Mouse (Mus musculus): ENCODE measurements at regions not wholly inside any gene's neighbourhood (a gene's known extent, or its start where the extent isn't known, plus 50 kb on each side); places are given as distances from the start of the nearest gene placed in this dataset.

DNA sequence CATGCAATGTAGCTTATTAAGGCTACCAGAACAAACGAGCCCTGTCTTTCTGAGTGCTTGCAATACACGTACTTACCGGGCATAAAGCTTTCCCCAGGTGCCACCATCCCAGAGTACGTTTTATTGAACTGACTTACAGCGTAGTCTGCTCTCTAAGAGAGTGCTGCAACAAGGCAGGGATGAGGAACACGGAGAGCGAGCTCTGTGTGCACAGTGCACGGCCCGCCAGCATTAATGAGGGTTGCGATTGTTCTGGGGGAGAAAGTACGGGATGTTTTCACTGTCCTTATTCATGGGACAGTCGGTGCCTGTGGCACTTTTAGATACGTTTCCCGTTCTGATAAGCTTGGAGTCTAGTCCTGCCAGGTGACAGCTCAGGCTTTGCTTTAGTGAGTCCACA lies 331.7 kb downstream of the Etnk1 start:
- WGBS = 57% methylated on average over 14 of the region's 14 CpGs
- no peak for DNase-seq (ENCODE audit: low spot score)

DNA sequence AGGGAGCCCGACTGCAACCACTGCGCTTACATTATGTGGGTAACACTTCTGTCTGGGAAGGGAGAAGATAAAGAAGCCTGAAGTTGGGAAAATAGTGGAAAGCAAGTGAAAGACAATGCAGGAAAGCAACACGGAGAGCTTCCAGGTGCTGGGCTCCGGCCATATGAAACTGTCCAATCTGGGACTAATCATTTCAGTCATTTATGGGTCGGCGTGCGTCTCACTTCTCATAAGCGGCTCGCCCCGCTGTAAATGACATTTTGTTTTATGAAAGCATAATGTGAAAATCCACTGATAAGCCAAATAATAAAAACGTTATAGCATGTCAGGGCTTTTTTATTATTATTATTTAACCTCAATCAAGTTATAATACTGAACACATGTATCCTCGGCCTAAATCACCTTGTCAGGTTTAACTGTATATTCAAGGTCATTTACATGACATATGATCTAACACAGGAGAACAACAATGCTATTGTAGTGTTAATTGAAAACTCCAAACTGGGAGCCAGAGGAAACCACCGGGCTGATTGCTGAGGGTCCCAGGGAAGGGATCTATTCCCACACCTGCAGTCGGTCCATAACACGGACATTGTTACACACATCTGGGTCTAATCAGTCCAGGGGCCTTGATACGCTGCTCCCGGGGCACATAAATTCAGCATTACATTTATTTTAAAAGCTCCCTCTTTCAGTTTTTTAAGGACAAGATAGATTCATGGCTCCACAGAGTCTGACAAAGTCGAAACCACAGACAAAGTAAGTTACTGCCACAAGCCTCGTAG lies 332.4 kb downstream of the Etnk1 start:
- peak; percentile 87 for DNase-seq (ENCODE audit: low spot score)
- H3K9me3 ChIP-seq (replicated peaks; ENCODE audit: control insufficient read depth, low read length) = no peaks in the 10 kb centered on the region
- H3K4me1 ChIP-seq (ENCODE audit: control insufficient read depth, insufficient read depth, low read length) = peaks cover 5% of the 10 kb centered on the region; the same call in 1 of the 2 replicates
- no peak overlapping the region for H3K4me3 ChIP-seq (ENCODE audit: low read depth, low read length)
- H3K9ac ChIP-seq (replicated peaks; ENCODE audit: low read length) = no peak overlapping the region
- no peaks in the 10 kb centered on the region for H3K27me3 ChIP-seq (ENCODE audit: control insufficient read depth, insufficient read depth, low read length)
- whole genome bisulfite sequencing = 36% methylated on average over 19 of the region's 19 CpGs
- no peaks in the 10 kb centered on the region for H3K36me3 ChIP-seq (replicated peaks; ENCODE audit: control insufficient read depth, insufficient read depth, low read depth, low read length)
- ATAC-seq (replicated peaks; ENCODE audit: insufficient number of reproducible peaks, low FRiP score, low TSS enrichment, low read depth) = peak; percentile 70
- H3K4me2 ChIP-seq (ENCODE audit: low read depth, low read length) = no peak overlapping the region
- no peak overlapping the region for H3K27ac ChIP-seq (replicated peaks; ENCODE audit: low read depth, low read length)

More for the DNA sequence above, 331.7 kb downstream of the Etnk1 start:
- H3K9me3 ChIP-seq (replicated peaks; ENCODE audit: control insufficient read depth, low read length) = no peaks in the 10 kb centered on the region
- H3K36me3 ChIP-seq (replicated peaks; ENCODE audit: control insufficient read depth, insufficient read depth, low read depth, low read length) = no peaks in the 10 kb centered on the region
- H3K4me2 ChIP-seq (ENCODE audit: low read depth, low read length) = no peak overlapping the region
- H3K27me3 ChIP-seq (ENCODE audit: control insufficient read depth, insufficient read depth, low read length) = no peaks in the 10 kb centered on the region
- peak overlapping the region; percentile 42; the same call in 1 of the 2 replicates for H3K27ac ChIP-seq (replicated peaks; ENCODE audit: low read depth, low read length)
- H3K9ac ChIP-seq (replicated peaks; ENCODE audit: low read length) = no peak overlapping the region
- no peak for ATAC-seq (replicated peaks; ENCODE audit: insufficient number of reproducible peaks, low FRiP score, low TSS enrichment, low read depth)
- H3K4me1 ChIP-seq (ENCODE audit: control insufficient read depth, insufficient read depth, low read length) = peaks cover 5% of the 10 kb centered on the region; the same call in 1 of the 2 replicates
- no peak overlapping the region for H3K4me3 ChIP-seq (ENCODE audit: low read depth, low read length)

DNA sequence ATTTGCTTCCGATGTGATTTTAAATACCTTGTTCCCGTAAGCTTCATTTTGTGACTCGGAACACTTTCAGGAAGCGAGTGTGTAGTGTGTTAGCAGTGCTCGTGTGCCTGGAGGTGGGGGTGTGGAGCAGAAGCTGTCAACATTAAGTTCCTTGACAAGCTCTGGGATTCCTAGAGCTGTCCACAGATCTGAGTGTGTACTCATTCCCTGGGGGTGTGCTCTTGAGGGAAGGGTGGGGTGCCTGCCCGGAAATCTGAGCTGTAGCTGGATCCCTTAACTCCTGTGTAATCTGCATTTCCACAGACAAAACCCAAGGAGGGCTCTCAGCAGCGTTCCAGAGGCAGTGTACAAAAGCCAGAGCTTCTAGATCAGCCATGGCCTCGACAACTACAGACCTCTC lies 335.8 kb downstream of the Etnk1 start:
- peaks cover 5% of the 10 kb centered on the region; the same call in 1 of the 2 replicates for H3K4me1 ChIP-seq (ENCODE audit: control insufficient read depth, insufficient read depth, low read length)
- ATAC-seq (replicated peaks; ENCODE audit: insufficient number of reproducible peaks, low FRiP score, low TSS enrichment, low read depth) (no peak), DNase-seq (ENCODE audit: low spot score) (no peak)
- no peak overlapping the region for H3K4me3 ChIP-seq (ENCODE audit: low read depth, low read length)
- H3K4me2 ChIP-seq (ENCODE audit: low read depth, low read length) = no peak overlapping the region
- H3K36me3 ChIP-seq (replicated peaks; ENCODE audit: control insufficient read depth, insufficient read depth, low read depth, low read length) = no peaks in the 10 kb centered on the region
- 68% methylated on average over 8 of the region's 8 CpGs for WGBS
- H3K27ac ChIP-seq (replicated peaks; ENCODE audit: low read depth, low read length) = no peak overlapping the region
- no peaks in the 10 kb centered on the region for H3K27me3 ChIP-seq (ENCODE audit: control insufficient read depth, insufficient read depth, low read length)
- H3K9ac ChIP-seq (replicated peaks; ENCODE audit: low read length) = no peak overlapping the region
- no peaks in the 10 kb centered on the region for H3K9me3 ChIP-seq (replicated peaks; ENCODE audit: control insufficient read depth, low read length)

DNA sequence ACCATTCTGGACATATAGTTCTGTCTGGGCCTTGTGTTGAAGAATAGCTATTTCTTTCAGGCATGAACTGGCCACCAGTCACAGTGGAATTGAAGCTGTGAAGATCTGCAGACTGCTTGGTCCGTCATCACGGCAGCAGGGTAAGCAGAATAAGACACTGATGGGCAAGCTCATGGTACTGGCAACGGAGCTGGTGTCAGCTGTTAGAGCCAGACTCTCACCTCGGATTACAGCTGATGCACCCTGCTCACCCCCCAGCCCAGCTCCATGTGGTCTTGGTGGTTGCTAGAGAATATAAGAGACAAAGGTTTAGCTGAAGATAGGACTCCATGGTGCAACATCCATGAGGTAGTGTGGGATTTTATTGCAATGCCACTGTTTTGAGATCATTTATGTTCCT lies 336.9 kb downstream of the Etnk1 start:
- H3K27ac ChIP-seq (replicated peaks; ENCODE audit: low read depth, low read length) = no peak overlapping the region
- H3K36me3 ChIP-seq (replicated peaks; ENCODE audit: control insufficient read depth, insufficient read depth, low read depth, low read length) = no peaks in the 10 kb centered on the region
- no peak overlapping the region for H3K4me2 ChIP-seq (ENCODE audit: low read depth, low read length)
- H3K4me1 ChIP-seq (ENCODE audit: control insufficient read depth, insufficient read depth, low read length) = peaks cover 1% of the 10 kb centered on the region; the same call in 1 of the 2 replicates
- H3K9me3 ChIP-seq (replicated peaks; ENCODE audit: control insufficient read depth, low read length) = no peaks in the 10 kb centered on the region
- WGBS = 88% methylated on average over 4 of the region's 4 CpGs
- no peaks in the 10 kb centered on the region for H3K27me3 ChIP-seq (ENCODE audit: control insufficient read depth, insufficient read depth, low read length)
- ATAC-seq (replicated peaks; ENCODE audit: insufficient number of reproducible peaks, low FRiP score, low TSS enrichment, low read depth) (no peak), DNase-seq (ENCODE audit: low spot score) (no peak)
- no peak overlapping the region for H3K4me3 ChIP-seq (ENCODE audit: low read depth, low read length)
- no peak overlapping the region for H3K9ac ChIP-seq (replicated peaks; ENCODE audit: low read length)

DNA sequence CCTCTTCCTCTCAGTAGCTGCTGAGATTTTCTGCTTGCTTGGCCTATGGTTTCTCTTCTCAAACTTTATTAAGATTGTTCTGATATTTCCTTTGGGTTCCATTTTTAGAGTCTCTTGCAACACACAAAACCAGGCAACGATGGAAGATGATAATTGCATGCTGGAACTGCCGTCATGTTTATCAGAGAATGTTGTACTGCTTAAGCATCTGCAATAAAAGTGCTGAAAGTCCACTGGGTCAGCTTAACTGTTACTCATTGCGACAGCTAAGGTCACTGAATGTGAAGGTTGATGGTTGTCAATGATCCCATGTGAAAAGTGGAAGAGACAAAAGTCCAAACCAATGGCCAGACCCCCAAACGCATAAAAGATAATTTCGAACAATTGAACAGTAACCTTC lies 346.4 kb downstream of the Etnk1 start:
- Histone ChIP-seq H3K27ac (replicated peaks; ENCODE audit: low read depth, low read length) (no peak overlapping the region), H3K4me2 (ENCODE audit: low read depth, low read length) (no peak overlapping the region), H3K27me3 (ENCODE audit: control insufficient read depth, insufficient read depth, low read length) (no peaks in the 10 kb centered on the region), H3K36me3 (replicated peaks; ENCODE audit: control insufficient read depth, insufficient read depth, low read depth, low read length) (no peaks in the 10 kb centered on the region), H3K4me3 (ENCODE audit: low read depth, low read length) (no peak overlapping the region), H3K9me3 (replicated peaks; ENCODE audit: control insufficient read depth, low read length) (no peaks in the 10 kb centered on the region), H3K4me1 (ENCODE audit: control insufficient read depth, insufficient read depth, low read length) (no peaks in the 10 kb centered on the region), H3K9ac (replicated peaks; ENCODE audit: low read length) (no peak overlapping the region)
- ATAC-seq (replicated peaks; ENCODE audit: insufficient number of reproducible peaks, low FRiP score, low TSS enrichment, low read depth) (no peak), DNase-seq (ENCODE audit: low spot score) (no peak)
- WGBS = 93% methylated on average over 5 of the region's 5 CpGs

DNA sequence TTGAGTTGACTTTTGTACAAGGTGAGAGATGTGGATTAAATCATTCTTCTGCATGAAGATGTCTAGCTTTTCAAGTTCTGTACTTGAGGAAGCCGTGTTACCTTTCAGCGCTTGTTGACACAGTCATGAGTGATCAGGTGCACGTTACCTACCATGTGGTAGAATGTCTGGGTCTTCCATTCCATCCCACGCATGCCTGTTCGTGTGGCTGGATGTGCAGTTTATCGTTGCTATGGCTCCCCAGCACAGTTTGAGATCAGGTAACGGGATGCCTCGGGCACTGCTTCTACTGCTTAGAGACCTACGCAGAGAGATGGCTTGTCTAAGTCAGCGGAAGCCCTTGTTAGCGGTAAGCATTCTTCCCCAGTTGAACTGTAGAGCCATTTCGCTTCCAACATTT lies 348.1 kb downstream of the Etnk1 start:
- WGBS = 87% methylated on average over 12 of the region's 12 CpGs
- no peak for ATAC-seq (replicated peaks; ENCODE audit: insufficient number of reproducible peaks, low FRiP score, low TSS enrichment, low read depth)
- Histone ChIP-seq H3K4me3 (ENCODE audit: low read depth, low read length) (no peak overlapping the region), H3K9ac (replicated peaks; ENCODE audit: low read length) (no peak overlapping the region), H3K4me2 (ENCODE audit: low read depth, low read length) (no peak overlapping the region), H3K4me1 (ENCODE audit: control insufficient read depth, insufficient read depth, low read length) (no peaks in the 10 kb centered on the region), H3K36me3 (replicated peaks; ENCODE audit: control insufficient read depth, insufficient read depth, low read depth, low read length) (no peaks in the 10 kb centered on the region), H3K9me3 (replicated peaks; ENCODE audit: control insufficient read depth, low read length) (no peaks in the 10 kb centered on the region), H3K27ac (replicated peaks; ENCODE audit: low read depth, low read length) (no peak overlapping the region), H3K27me3 (ENCODE audit: control insufficient read depth, insufficient read depth, low read length) (no peaks in the 10 kb centered on the region)
- no peak for DNase-seq (ENCODE audit: low spot score)

DNA sequence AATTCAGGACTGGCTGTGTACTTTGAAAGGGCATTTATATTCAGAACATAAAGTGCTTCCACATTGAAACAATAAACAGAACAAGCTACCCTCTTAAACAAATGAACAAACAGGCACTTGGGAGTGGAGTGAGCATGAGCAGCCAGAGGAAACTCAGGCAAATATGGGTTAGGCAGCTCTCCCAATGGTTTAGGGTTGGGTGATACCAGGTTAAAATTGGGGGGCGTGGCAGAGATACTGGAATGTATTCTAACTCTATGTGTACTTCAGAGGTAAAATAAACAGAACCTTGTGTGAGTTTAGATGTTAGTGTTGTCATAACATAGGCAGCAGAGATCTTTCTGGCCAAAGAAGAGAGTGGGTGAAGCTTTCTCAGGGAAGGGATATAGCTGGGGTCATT lies 349.7 kb downstream of the Etnk1 start:
- H3K9me3 ChIP-seq (replicated peaks; ENCODE audit: control insufficient read depth, low read length) = no peaks in the 10 kb centered on the region
- H3K36me3 ChIP-seq (replicated peaks; ENCODE audit: control insufficient read depth, insufficient read depth, low read depth, low read length) = no peaks in the 10 kb centered on the region
- H3K4me1 ChIP-seq (ENCODE audit: control insufficient read depth, insufficient read depth, low read length) = no peaks in the 10 kb centered on the region
- no peak overlapping the region for H3K27ac ChIP-seq (replicated peaks; ENCODE audit: low read depth, low read length)
- no peak overlapping the region for H3K4me2 ChIP-seq (ENCODE audit: low read depth, low read length)
- H3K9ac ChIP-seq (replicated peaks; ENCODE audit: low read length) = no peak overlapping the region
- DNase-seq (ENCODE audit: low spot score) = no peak
- 83% methylated on average over 1 of the region's 1 CpGs for WGBS
- no peaks in the 10 kb centered on the region for H3K27me3 ChIP-seq (ENCODE audit: control insufficient read depth, insufficient read depth, low read length)
- H3K4me3 ChIP-seq (ENCODE audit: low read depth, low read length) = no peak overlapping the region
- ATAC-seq (replicated peaks; ENCODE audit: insufficient number of reproducible peaks, low FRiP score, low TSS enrichment, low read depth) = no peak

DNA sequence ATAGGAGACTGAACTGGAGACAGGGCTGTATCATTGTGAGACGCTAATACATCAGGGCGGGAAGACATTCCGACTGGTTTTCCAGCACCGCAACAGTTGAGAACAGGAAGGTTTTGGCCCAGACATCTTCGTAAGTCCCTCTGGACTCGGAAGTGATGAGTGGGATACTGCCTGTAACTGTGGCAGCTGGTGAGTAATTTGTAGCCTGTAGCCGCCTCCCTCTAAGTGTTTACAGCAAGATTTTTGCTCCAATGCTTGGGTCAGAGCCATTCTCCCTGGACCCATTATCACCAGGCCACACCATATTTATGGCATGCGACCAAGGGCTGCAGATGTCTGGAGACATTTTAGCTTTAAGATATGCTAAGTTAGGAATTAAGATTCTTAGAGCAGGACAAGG lies 351.5 kb downstream of the Etnk1 start:
- H3K4me3 ChIP-seq (ENCODE audit: low read depth, low read length) = no peak overlapping the region
- ATAC-seq (replicated peaks; ENCODE audit: insufficient number of reproducible peaks, low FRiP score, low TSS enrichment, low read depth) = no peak
- no peak overlapping the region for H3K27ac ChIP-seq (replicated peaks; ENCODE audit: low read depth, low read length)
- no peaks in the 10 kb centered on the region for H3K36me3 ChIP-seq (replicated peaks; ENCODE audit: control insufficient read depth, insufficient read depth, low read depth, low read length)
- H3K9ac ChIP-seq (replicated peaks; ENCODE audit: low read length) = no peak overlapping the region
- 93% methylated on average over 8 of the region's 8 CpGs for WGBS
- H3K27me3 ChIP-seq (ENCODE audit: control insufficient read depth, insufficient read depth, low read length) = no peaks in the 10 kb centered on the region
- H3K4me2 ChIP-seq (ENCODE audit: low read depth, low read length) = no peak overlapping the region
- no peaks in the 10 kb centered on the region for H3K9me3 ChIP-seq (replicated peaks; ENCODE audit: control insufficient read depth, low read length)
- no peaks in the 10 kb centered on the region for H3K4me1 ChIP-seq (ENCODE audit: control insufficient read depth, insufficient read depth, low read length)
- DNase-seq (ENCODE audit: low spot score) = no peak

Measured in embryonic facial prominence, embryonic 11.5 days (tissue).